Mouse (Mus musculus): ENCODE results near the gene Hist1h1b. TPM values are rescaled to one million over a fixed set of nuclear protein-coding genes. Genes with fewer than 3 reads are reported as not detected.

Hist1h1b gene
- polyA plus RNA-seq, 1 experiment = 0.43 TPM

DNA sequence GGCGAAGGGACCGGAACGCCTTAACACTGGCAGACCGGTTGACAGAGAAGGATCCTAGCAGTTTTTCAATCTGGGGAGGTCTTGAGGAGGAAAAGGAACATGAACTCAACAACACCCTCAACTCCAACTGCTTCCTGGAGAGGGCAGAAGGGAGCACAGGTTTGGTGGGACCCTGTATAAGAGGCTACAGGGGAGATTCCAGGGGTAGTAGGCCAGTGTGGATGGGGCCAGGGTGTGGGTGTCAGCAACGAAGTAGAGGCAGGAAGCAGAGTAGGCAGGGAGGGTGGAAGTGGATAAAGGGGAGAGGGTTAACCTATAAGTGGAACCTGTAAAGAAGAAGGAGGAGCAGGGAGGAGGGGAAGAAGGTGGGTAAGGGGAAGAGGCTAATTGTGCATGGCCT lies 47.0 kb downstream of the Hist1h1b start:
- DNase-seq (ENCODE audit: low read depth) = no peak

Other genes with a start within 250 kb of the Hist1h1b start
- 6.2 and 6.3 TPM in 2 replicates for gene Zkscan8, start 249.5 kb downstream of the Hist1h1b start, polyA plus RNA-seq (2012; rRNA removed)
- gene Olfr1366, start 237.8 kb downstream of the Hist1h1b start, polyA plus RNA-seq (2012; rRNA removed) = not detected in 2 replicates
- not detected in 2 replicates for gene Olfr1535, start 220.7 kb downstream of the Hist1h1b start, polyA plus RNA-seq (2012; rRNA removed)
- gene Olfr1364, start 198.9 kb downstream of the Hist1h1b start, polyA plus RNA-seq (2012; rRNA removed) = not detected in 2 replicates
- gene Olfr1362, start 166.6 kb downstream of the Hist1h1b start, polyA plus RNA-seq (2012; rRNA removed) = not detected in 2 replicates
- gene Olfr11, start 138.1 kb downstream of the Hist1h1b start, polyA plus RNA-seq (2012; rRNA removed) = not detected in 2 replicates
- not detected in 2 replicates for gene Olfr1361, start 117.2 kb downstream of the Hist1h1b start, polyA plus RNA-seq (2012; rRNA removed)
- gene Olfr1360, start 103.2 kb downstream of the Hist1h1b start, polyA plus RNA-seq (2012; rRNA removed) = not detected in 2 replicates
- gene Olfr1359, start 82.5 kb downstream of the Hist1h1b start, polyA plus RNA-seq (2012; rRNA removed) = not detected in 2 replicates
- 1.8 TPM in 1 of 2 replicates, not detected in the other for gene Hist1h2bl, start 64.5 kb downstream of the Hist1h1b start, polyA plus RNA-seq (2012; rRNA removed)
- 3.0 and 4.3 TPM in 2 replicates for gene Hist1h2ai, start 64.2 kb downstream of the Hist1h1b start, polyA plus RNA-seq (2012; rRNA removed)
- 4.0 and 12.7 TPM in 2 replicates for gene Hist1h3h, start 63.0 kb downstream of the Hist1h1b start, polyA plus RNA-seq (2012; rRNA removed)
- 0.65 TPM in 1 of 2 replicates, not detected in the other for gene Hist1h2bm, start 58.6 kb downstream of the Hist1h1b start, polyA plus RNA-seq (2012; rRNA removed)
- 0.97 and 1.7 TPM in 2 replicates for gene Hist1h4j, start 45.6 kb downstream of the Hist1h1b start, polyA plus RNA-seq (2012; rRNA removed)
- gene Hist1h4k, start 30.1 kb downstream of the Hist1h1b start, polyA plus RNA-seq (2012; rRNA removed) = 3.7 and 10.4 TPM in 2 replicates
- gene Hist1h2ak, start 26.8 kb downstream of the Hist1h1b start, polyA plus RNA-seq (2012; rRNA removed) = 1.1 and 1.3 TPM in 2 replicates
- gene Hist1h2bn, start 26.5 kb downstream of the Hist1h1b start, polyA plus RNA-seq (2012; rRNA removed) = 0.98 and 1.1 TPM in 2 replicates
- 5.2 and 5.7 TPM in 2 replicates for gene Hist1h3i, start 2.7 kb upstream of the Hist1h1b start, polyA plus RNA-seq (2012; rRNA removed)
- 1.4 and 2.6 TPM in 2 replicates for gene Hist1h2an, start 6.6 kb upstream of the Hist1h1b start, polyA plus RNA-seq (2012; rRNA removed)
- gene Hist1h2bp, start 6.8 kb upstream of the Hist1h1b start, polyA plus RNA-seq (2012; rRNA removed) = 1.3 and 4.4 TPM in 2 replicates
- 6.5 and 38.5 TPM in 2 replicates for gene Hist1h2bq, start 29.6 kb upstream of the Hist1h1b start, polyA plus RNA-seq (2012; rRNA removed)
- gene Hist1h2ao, start 29.8 kb upstream of the Hist1h1b start, polyA plus RNA-seq (2012; rRNA removed) = not detected in 2 replicates
- not detected in 2 replicates for gene Hist1h4m, start 31.1 kb upstream of the Hist1h1b start, polyA plus RNA-seq (2012; rRNA removed)
- 14.4 and 25.0 TPM in 2 replicates for gene Hist1h4n, start 51.6 kb upstream of the Hist1h1b start, polyA plus RNA-seq (2012; rRNA removed)
- 16.8 and 17.6 TPM in 2 replicates for gene Hist1h2ap, start 52.9 kb upstream of the Hist1h1b start, polyA plus RNA-seq (2012; rRNA removed)
- gene Hist1h2br, start 53.1 kb upstream of the Hist1h1b start, polyA plus RNA-seq (2012; rRNA removed) = 4.6 and 35.6 TPM in 2 replicates
- gene Zfp184, start 164.5 kb upstream of the Hist1h1b start, polyA plus RNA-seq (2012; rRNA removed) = 0.81 and 1.4 TPM in 2 replicates
- gene Pom121l2, start 200.6 kb upstream of the Hist1h1b start, polyA plus RNA-seq (2012; rRNA removed) = 0.11 and 0.46 TPM in 2 replicates
- 0.15 TPM in 1 of 2 replicates, not detected in the other for gene Prss16, start 229.1 kb upstream of the Hist1h1b start, polyA plus RNA-seq (2012; rRNA removed)

Measured in gonadal fat pad, adult 2 months (tissue).